Mouse (Mus musculus): ENCODE data around the gene Il1rap.

Gene Il1rap

DNA sequence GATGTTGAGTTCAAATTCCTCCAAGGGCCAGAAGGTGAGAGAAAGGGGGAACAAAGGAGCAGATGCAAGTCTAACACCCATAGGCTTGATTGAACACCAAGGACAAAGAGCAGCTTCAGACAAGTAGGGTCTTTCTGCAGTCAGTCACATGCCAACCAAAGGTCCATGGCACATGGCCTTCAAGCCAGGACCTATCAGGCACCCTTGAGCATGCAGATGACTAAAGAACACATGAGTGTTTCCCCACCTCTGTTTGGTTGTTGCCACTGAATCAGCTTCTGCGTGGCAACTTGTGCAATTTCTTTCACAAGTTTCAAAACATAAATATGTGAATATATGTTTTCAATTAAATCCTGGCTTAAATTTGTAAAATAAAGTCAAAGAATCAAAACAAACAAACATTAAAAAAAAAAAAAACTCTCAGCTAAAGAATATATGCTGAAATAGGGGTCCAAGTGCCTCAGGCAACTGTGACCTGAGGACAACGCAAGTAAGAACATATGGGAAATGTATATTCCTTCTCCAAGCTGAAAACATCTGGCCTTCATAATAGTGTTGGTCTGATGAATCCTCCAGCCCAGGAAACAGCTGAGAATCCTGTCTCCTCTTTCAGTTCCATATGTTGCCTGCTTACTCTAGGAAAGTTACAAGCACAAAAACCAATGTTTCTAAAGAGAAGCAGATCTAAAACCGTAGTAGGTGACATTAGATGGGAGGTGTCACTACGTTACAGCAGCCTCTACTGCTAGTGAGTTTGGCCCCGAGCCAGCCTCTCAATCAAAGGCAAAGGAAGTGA is 142.6 kb downstream of the Il1rap start:
- DNase-seq (ENCODE audit: low spot score in 2 of 2) = no peak

DNA sequence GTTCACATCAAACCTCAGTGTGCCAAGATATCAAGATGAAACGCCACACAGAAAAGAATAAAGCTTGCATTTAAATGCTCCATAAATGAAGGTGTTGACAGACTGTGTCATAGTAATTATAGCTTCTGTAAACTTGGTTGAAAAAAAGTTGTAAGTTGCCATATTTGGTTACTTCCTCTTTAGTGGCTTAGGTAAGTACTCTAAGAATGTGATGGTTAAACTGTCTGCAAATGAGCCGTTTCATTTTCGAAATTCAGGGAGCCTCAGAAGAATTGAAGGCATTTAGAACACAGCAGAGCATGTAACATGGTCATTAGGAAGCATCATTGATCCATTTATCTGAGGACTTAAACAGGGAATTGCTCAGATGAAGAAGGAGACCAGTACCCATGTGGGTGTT is 146.6 kb downstream of the Il1rap start:
- no peak for DNase-seq (ENCODE audit: low spot score in 2 of 2)

DNA sequence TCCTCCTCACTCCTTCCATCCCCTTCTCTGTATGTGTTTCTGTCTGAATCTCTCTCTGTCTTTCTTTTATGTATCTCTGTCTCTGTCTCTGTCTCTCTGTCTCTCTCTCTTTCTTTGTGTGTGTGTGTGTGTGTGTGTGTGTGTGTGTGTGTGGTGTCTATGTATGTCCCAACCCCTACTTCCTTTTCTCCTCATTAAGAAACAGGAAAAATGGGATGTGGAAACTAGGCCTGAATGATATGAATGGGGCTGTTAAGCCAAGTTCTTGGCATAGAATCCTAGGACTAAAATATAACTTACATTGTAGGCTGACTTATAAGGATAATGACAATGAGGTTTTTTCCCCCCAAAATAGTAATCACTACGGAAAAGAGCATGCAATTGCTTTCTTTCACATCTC is 149.4 kb downstream of the Il1rap start:
- DNase-seq (ENCODE audit: low spot score in 2 of 2) = no peak

DNA sequence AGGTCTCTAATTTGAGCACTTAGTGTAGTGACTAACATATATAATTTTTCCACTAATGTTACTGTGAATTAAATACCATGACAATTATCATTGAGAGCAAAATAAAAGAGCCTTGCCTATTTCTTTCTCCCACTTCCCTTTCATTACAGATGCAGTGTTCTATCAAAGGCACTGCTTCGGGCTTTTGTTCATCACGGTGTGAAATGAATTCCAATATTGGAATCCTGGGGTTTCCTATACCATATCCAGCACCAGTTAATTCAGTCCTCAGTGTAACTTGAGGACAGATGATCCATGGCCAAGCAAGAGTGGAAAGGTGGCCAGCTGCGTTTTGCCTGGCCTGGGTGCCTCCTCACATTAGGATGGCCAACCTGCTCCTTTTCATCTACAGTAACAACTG is 151.1 kb downstream of the Il1rap start:
- no peak for DNase-seq (ENCODE audit: low spot score in 2 of 2)

DNA sequence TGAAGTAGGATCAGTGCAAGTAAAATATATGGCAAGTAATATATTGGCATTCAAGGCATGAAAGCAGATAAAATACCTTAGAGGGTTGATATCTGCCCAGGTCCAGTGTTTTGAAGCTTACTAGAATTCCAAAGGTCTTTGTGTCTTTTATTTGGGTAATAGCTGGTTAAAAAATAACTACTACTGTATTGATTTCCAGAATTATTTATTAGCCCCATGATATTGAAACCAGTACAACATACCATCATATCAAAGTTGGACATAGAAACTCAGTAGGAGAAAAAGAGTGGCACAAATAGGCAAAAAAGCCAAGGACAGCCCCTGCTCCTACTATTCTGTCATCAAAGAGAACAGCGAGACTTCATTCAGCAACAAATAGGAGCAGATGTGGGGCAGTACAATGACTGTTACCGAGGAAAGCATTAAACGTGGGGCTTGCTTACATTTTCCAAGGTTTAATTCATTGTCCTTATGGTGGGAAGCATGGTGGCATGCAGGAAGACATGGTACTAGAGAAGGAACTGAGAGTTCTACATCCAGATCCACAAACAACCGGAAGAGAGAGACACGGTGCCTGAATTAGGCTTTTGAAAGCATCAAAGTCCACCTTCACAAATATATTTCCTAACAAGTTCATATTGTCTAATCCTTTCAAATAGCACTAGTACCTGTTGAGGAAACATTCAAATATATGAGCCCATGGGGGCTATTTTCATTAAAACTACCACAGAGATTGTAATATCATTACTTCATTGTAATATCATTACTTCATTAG is 174.1 kb downstream of the Il1rap start:
- DNase-seq (ENCODE audit: low spot score in 2 of 2) = no peak

DNA sequence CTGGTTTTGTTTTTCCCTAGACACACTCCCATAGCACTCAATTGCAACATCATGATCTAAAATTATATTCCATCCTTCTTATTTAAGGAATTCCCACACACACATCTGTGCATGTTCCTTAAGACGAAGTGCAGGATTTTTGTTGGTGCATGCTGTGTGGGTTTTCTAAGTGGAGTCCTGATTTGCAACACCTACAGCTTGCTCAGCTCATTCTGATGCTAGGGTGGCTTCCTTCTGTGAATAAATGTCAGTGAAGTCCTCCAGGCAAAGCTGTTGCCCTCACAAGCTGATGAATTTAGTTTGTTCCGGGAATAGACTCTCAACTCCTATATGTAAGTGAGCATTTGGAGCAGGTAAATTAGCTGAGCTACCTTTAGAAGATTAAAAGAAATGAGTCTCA is 194.5 kb downstream of the Il1rap start:
- no peak for DNase-seq (ENCODE audit: low spot score in 2 of 2)

DNA sequence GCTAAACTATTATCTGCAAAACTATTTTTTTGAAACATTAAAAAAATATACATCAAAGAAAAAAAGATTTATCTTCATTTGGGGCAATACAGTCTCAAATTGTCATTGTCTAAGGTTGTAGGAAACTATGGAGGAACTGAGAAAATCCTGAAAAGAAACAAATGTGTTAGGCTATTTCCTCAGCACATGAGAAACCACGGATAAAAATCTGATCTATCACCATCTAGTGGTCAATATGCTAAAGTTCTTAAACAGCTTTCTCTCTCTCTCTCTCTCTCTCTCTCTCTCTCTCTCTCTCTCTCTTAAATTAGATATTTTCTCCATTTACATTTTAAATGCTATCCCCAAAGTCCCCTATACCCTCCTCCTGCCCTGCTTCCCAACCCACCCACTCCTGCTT is 195.6 kb downstream of the Il1rap start:
- DNase-seq (ENCODE audit: low spot score in 2 of 2) = no peak
